16 mouse cellular contexts compared by ENCODE assay signal in the genomic region with DNA sequence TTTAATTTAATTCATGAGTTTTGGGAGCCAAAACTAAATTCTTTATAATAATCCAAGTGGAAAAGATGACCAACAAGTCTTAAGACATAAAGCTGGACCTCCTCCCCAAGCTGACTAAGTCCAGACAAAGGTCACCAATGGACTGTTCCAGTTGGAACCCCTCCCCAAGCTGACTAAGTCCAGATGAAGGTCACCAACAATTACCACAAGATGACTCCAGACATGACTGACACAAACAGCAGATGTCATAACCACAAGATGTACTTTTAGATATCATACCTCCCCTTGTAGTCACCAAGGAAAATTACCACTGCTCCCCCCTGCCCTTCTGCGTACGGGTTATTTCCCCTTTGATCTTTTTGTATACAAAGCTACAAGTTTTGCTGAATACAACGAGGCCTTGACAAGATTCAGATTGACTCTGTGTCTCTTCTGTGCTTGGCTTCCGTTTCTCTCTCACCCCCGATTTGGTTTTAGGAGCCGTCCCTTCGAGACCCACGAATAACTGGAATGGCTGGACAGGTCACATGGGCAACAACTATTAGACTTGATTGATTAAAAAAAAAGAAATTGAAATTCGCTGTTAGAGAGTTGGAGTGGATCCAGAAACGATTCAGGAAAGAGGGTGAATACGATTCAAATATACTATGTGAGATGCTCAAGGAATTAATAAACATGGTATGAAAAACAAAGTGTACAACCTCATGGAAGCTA. TPM values are rescaled to one million over a fixed set of nuclear protein-coding genes. Genes with fewer than 3 reads are reported as not detected.
"Had no signal": no experiment of that assay in that cellular context is flagged by ENCODE, and none has a peak within 500 bp of the region (broad histone marks: within the 10 kb centered on the region; RNA-seq: fewer than 3 reads in every experiment).

No protein-coding gene starts in this region.

RNA-seq across cellular contexts. Expression of a gene that starts 4.8 kb away (rescaled TPM):
- total RNA-seq: megakaryocyte progenitor cell, adult 5-6 weeks; monocyte, adult 5-6 weeks had no signal
- polyA plus RNA-seq: lung, adult 2 months; lung, embryonic 15.5 days; lung, postnatal 0 days; macrophage; midbrain, embryonic 11.5 days; midbrain, embryonic 13.5 days; midbrain, embryonic 15.5 days; neural tube, embryonic 11.5 days; small intestine, adult 2 months; stomach, embryonic 14.5 days; stomach, embryonic 16.5 days; thymus, postnatal 0 days had no signal

RNA-seq across cellular contexts. Expression of a gene that starts 21.5 kb away (rescaled TPM):
- total RNA-seq: megakaryocyte progenitor cell, adult 5-6 weeks; monocyte, adult 5-6 weeks had no signal
- polyA plus RNA-seq: lung, adult 2 months; lung, embryonic 15.5 days; lung, postnatal 0 days; macrophage; midbrain, embryonic 11.5 days; midbrain, embryonic 13.5 days; neural tube, embryonic 11.5 days; small intestine, adult 2 months; stomach, embryonic 14.5 days; stomach, embryonic 16.5 days; thymus, postnatal 0 days had no signal

RNA-seq across cellular contexts. Expression of a gene that starts 40.2 kb away (rescaled TPM):
- total RNA-seq: megakaryocyte progenitor cell, adult 5-6 weeks; monocyte, adult 5-6 weeks had no signal
- polyA plus RNA-seq: lung, adult 2 months; lung, embryonic 15.5 days; lung, postnatal 0 days; macrophage; midbrain, embryonic 11.5 days; midbrain, embryonic 13.5 days; midbrain, postnatal 0 days; neural tube, embryonic 11.5 days; neural tube, embryonic 13.5 days; small intestine, adult 2 months; stomach, embryonic 14.5 days; stomach, embryonic 16.5 days had no signal
